ENCODE assay signal across 14 mouse cellular contexts in genomic region chr3:149726212-149726611, GRCm38 (mm10).
"Had no signal": no experiment of that assay in that cellular context is flagged by ENCODE, and none has a peak within 500 bp of the region (broad histone marks: within the 10 kb centered on the region; RNA-seq: fewer than 3 reads in every experiment).

No protein-coding gene starts in this region.

- H3K27me3 ChIP-seq: limb, embryonic 12.5 days; liver, embryonic 13.5 days; lung, embryonic 15.5 days; neural tube, embryonic 12.5 days had no signal

- H3K36me3 ChIP-seq: limb, embryonic 12.5 days; liver, embryonic 13.5 days; lung, embryonic 15.5 days; neural tube, embryonic 12.5 days had no signal

- ATAC-seq: liver, postnatal 0 days had no signal

- H3K4me2 ChIP-seq: limb, embryonic 12.5 days; liver, embryonic 13.5 days; lung, embryonic 15.5 days; neural tube, embryonic 12.5 days had no signal

- H3K4me1 ChIP-seq: liver, embryonic 13.5 days; neural tube, embryonic 12.5 days had no signal

- H3K4me3 ChIP-seq: left cerebral cortex, adult 2 months; limb, embryonic 12.5 days; liver, embryonic 13.5 days; lung, embryonic 15.5 days; neural tube, embryonic 12.5 days had no signal

- DNase-seq: kidney, postnatal 25 days; liver; liver, embryonic 13.5 days; liver, postnatal 0 days; lung, postnatal 14 days; midbrain, embryonic 14.5 days; right cerebral cortex, postnatal 4 days; spleen, adult 18-20 months; thymus, adult 18-20 months; thymus, postnatal 14 days had no signal

- H3K9ac ChIP-seq: limb, embryonic 12.5 days; liver, embryonic 13.5 days; liver, postnatal 0 days; lung, embryonic 15.5 days; neural tube, embryonic 12.5 days had no signal

- H3K27ac ChIP-seq: left cerebral cortex, adult 2 months; limb, embryonic 12.5 days; liver, embryonic 13.5 days; lung, embryonic 15.5 days; neural tube, embryonic 12.5 days had no signal

- H3K9me3 ChIP-seq: limb, embryonic 12.5 days; liver, embryonic 13.5 days; lung, embryonic 15.5 days; neural tube, embryonic 12.5 days had no signal
